Mouse (Mus musculus): ENCODE measurements around the gene Dip2b. TPM values are rescaled to one million over a fixed set of nuclear protein-coding genes. Genes with fewer than 3 reads are reported as not detected.

The Dip2b gene
- total and polyA plus RNA-seq, 3 experiments, result 11.2 to 19.5 (median 18.6) TPM

- H3K27ac ChIP-seq, result no peak overlapping the region
- no peak overlapping the region for H3K9ac ChIP-seq (ENCODE audit: low read depth, low read length)
- no peak for TF ChIP-seq CTCF (IDR thresholded peaks at IDR 0.05)
- TF ChIP-seq EP300 (IDR thresholded peaks at IDR 0.05; ENCODE audit: insufficient read depth, low read depth, low read length), result no peak
- no peak for TF ChIP-seq POLR2A (IDR thresholded peaks at IDR 0.05; ENCODE audit: insufficient read depth, low read depth, low read length)
- 66% methylated on average over 3 of the region's 3 CpGs for WGBS
- no peak for DNase-seq
- H3K27me3 ChIP-seq (ENCODE audit: control insufficient read depth, insufficient read depth, low read length), result no peaks in the 10 kb centered on the region
- peaks cover 20% of the 10 kb centered on the region for H3K79me2 ChIP-seq (replicated peaks; ENCODE audit: control insufficient read depth, insufficient read depth, low read length)
- peaks cover 16% of the 10 kb centered on the region for H3K4me1 ChIP-seq (ENCODE audit: control insufficient read depth, insufficient read depth, low read length)
- intact Hi-C loops (cut with DNase I), result no loop called here
- no peaks in the 10 kb centered on the region; the same call in 1 of the 2 replicates for H3K36me3 ChIP-seq (ENCODE audit: control insufficient read depth, insufficient read depth, low read length)
- H3K4me3 ChIP-seq, result no peak overlapping the region
Observed at GRCm38 (mm10) chr15:100057698-100058097, 19.2 kb downstream of the Dip2b start.

- WGBS, result 83% methylated on average over 3 of the region's 3 CpGs
Observed at GRCm38 (mm10) chr15:100058143-100058542, 19.7 kb downstream of the Dip2b start.

GRCm38 (mm10) chr15:100058912-100059311, 20.4 kb downstream of the Dip2b start:
- H3K36me3 ChIP-seq (ENCODE audit: control insufficient read depth, insufficient read depth, low read length), result no peaks in the 10 kb centered on the region; the same call in 1 of the 2 replicates
- TF ChIP-seq CTCF (IDR thresholded peaks at IDR 0.05) (no peak), EP300 (IDR thresholded peaks at IDR 0.05; ENCODE audit: insufficient read depth, low read depth, low read length) (no peak), POLR2A (IDR thresholded peaks at IDR 0.05; ENCODE audit: insufficient read depth, low read depth, low read length) (no peak)
- intact Hi-C loops (cut with DNase I), result no loop called here
- no peak overlapping the region for H3K4me3 ChIP-seq
- H3K27me3 ChIP-seq (ENCODE audit: control insufficient read depth, insufficient read depth, low read length), result no peaks in the 10 kb centered on the region
- H3K9ac ChIP-seq (ENCODE audit: low read depth, low read length), result no peak overlapping the region
- WGBS, result 60% methylated on average over 11 of the region's 11 CpGs
- no peak for DNase-seq
- peaks cover 18% of the 10 kb centered on the region for H3K4me1 ChIP-seq (ENCODE audit: control insufficient read depth, insufficient read depth, low read length)
- peaks cover 19% of the 10 kb centered on the region for H3K79me2 ChIP-seq (replicated peaks; ENCODE audit: control insufficient read depth, insufficient read depth, low read length)
- H3K27ac ChIP-seq, result no peak overlapping the region

More at GRCm38 (mm10) chr15:100058143-100058542, 19.7 kb downstream of the Dip2b start:
- Histone ChIP-seq H3K79me2 (replicated peaks; ENCODE audit: control insufficient read depth, insufficient read depth, low read length) (peaks cover 18% of the 10 kb centered on the region), H3K9ac (ENCODE audit: low read depth, low read length) (no peak overlapping the region), H3K4me1 (ENCODE audit: control insufficient read depth, insufficient read depth, low read length) (peaks cover 16% of the 10 kb centered on the region), H3K27me3 (ENCODE audit: control insufficient read depth, insufficient read depth, low read length) (no peaks in the 10 kb centered on the region), H3K4me3 (no peak overlapping the region), H3K36me3 (ENCODE audit: control insufficient read depth, insufficient read depth, low read length) (no peaks in the 10 kb centered on the region; the same call in 1 of the 2 replicates), H3K27ac (no peak overlapping the region)
- intact Hi-C loops (cut with DNase I), result no loop called here
- DNase-seq, result no peak
- TF ChIP-seq CTCF (IDR thresholded peaks at IDR 0.05) (no peak), POLR2A (IDR thresholded peaks at IDR 0.05; ENCODE audit: insufficient read depth, low read depth, low read length) (no peak)

DNA sequence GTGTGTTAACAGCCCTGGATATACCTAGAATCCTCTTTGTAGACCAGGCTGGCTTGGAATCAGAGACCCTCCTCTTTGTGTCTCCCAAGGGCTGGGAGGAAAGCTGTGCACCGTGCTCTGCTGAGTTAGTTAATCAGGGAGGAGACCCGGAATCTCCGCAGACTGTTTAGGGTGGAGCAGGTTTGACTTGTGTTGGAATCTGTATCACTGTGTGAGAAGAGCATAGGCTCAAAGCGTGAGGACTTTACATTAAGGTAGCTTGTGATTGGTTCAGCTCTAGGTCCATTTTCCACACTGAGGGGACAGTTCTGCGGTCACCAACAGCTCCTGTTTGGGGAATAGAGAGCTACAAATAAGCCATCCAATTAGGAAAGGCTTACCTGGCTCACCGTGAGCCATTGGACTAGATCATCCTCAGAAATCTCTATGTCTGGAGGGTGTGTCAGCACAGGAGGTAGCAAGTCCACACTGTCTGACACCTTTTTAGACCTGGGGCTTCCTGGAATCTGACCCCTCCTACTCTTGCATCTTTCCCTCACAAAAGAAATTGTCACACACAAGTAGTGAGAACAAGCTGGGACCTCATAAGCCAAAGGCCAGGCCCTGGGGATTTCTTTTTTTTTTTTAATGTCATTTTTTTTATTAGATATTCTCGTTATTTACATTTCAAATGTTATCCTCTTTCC, 21.3 kb downstream of the Dip2b start:
- no peaks in the 10 kb centered on the region for H3K27me3 ChIP-seq (ENCODE audit: control insufficient read depth, insufficient read depth, low read length)
- intact Hi-C loops (cut with DNase I), result no loop called here
- DNase-seq, result no peak
- H3K36me3 ChIP-seq (ENCODE audit: control insufficient read depth, insufficient read depth, low read length), result no peaks in the 10 kb centered on the region; the same call in 1 of the 2 replicates
- peaks cover 18% of the 10 kb centered on the region for H3K4me1 ChIP-seq (ENCODE audit: control insufficient read depth, insufficient read depth, low read length)
- TF ChIP-seq EP300 (IDR thresholded peaks at IDR 0.05; ENCODE audit: insufficient read depth, low read depth, low read length) (no peak), CTCF (IDR thresholded peaks at IDR 0.05) (no peak), POLR2A (IDR thresholded peaks at IDR 0.05; ENCODE audit: insufficient read depth, low read depth, low read length) (no peak)
- WGBS, result 67% methylated on average over 7 of the region's 7 CpGs
- no peak overlapping the region for H3K4me3 ChIP-seq
- H3K9ac ChIP-seq (ENCODE audit: low read depth, low read length), result no peak overlapping the region
- H3K79me2 ChIP-seq (replicated peaks; ENCODE audit: control insufficient read depth, insufficient read depth, low read length), result peaks cover 18% of the 10 kb centered on the region
- no peak overlapping the region for H3K27ac ChIP-seq

- no peaks in the 10 kb centered on the region; the same call in 1 of the 2 replicates for H3K36me3 ChIP-seq (ENCODE audit: control insufficient read depth, insufficient read depth, low read length)
- 67% methylated on average over 4 of the region's 4 CpGs for whole genome bisulfite sequencing
- H3K27me3 ChIP-seq (ENCODE audit: control insufficient read depth, insufficient read depth, low read length), result no peaks in the 10 kb centered on the region
- H3K9ac ChIP-seq (ENCODE audit: low read depth, low read length), result no peak overlapping the region
- H3K4me3 ChIP-seq, result no peak overlapping the region
- intact Hi-C loops (cut with DNase I), result no loop called here
- TF ChIP-seq CTCF (IDR thresholded peaks at IDR 0.05), result no peak
- no peak for TF ChIP-seq EP300 (IDR thresholded peaks at IDR 0.05; ENCODE audit: insufficient read depth, low read depth, low read length)
- TF ChIP-seq POLR2A (IDR thresholded peaks at IDR 0.05; ENCODE audit: insufficient read depth, low read depth, low read length), result no peak
- no peak for DNase-seq
- H3K27ac ChIP-seq, result no peak overlapping the region
- H3K4me1 ChIP-seq (ENCODE audit: control insufficient read depth, insufficient read depth, low read length), result peaks cover 18% of the 10 kb centered on the region
- H3K79me2 ChIP-seq (replicated peaks; ENCODE audit: control insufficient read depth, insufficient read depth, low read length), result peaks cover 16% of the 10 kb centered on the region
Observed at GRCm38 (mm10) chr15:100060513-100061140, 22.2 kb downstream of the Dip2b start.

DNA sequence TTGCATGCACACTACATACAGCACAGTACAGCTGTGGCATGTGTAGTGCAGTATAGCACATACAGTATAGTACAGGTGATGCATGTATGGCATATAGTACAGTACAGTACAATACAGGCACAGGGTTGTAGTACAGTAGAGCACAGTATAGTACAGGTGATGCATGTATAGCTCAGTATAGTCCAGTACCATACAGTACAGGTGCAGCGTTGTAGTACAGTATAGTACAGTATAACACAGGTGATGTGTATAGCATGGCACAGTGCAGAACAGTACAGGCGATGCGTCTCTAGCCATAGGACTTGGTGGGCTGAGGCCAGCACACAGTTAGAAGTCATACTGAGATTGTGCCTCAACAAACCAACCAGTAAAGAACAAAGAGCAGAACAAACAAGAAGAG, 22.9 kb downstream of the Dip2b start:
- no peaks in the 10 kb centered on the region for H3K27me3 ChIP-seq (ENCODE audit: control insufficient read depth, insufficient read depth, low read length)
- peaks cover 19% of the 10 kb centered on the region for H3K79me2 ChIP-seq (replicated peaks; ENCODE audit: control insufficient read depth, insufficient read depth, low read length)
- H3K36me3 ChIP-seq (ENCODE audit: control insufficient read depth, insufficient read depth, low read length), result peaks cover 1% of the 10 kb centered on the region; the same call in 1 of the 2 replicates
- intact Hi-C loops (cut with DNase I), result no loop called here
- H3K9ac ChIP-seq (ENCODE audit: low read depth, low read length), result no peak overlapping the region
- TF ChIP-seq EP300 (IDR thresholded peaks at IDR 0.05; ENCODE audit: insufficient read depth, low read depth, low read length) (no peak), CTCF (IDR thresholded peaks at IDR 0.05) (no peak), POLR2A (IDR thresholded peaks at IDR 0.05; ENCODE audit: insufficient read depth, low read depth, low read length) (no peak)
- H3K4me1 ChIP-seq (ENCODE audit: control insufficient read depth, insufficient read depth, low read length), result peaks cover 18% of the 10 kb centered on the region
- WGBS, result 97% methylated on average over 3 of the region's 3 CpGs
- H3K4me3 ChIP-seq, result no peak overlapping the region
- no peak overlapping the region for H3K27ac ChIP-seq
- DNase-seq, result no peak
